Mouse (Mus musculus): ENCODE measurements around the gene Gps2.

The Gps2 gene

GRCm38 (mm10) chr11:69886907-69887635 is 26.6 kb upstream of the Gps2 start:
- DNase-seq (ENCODE audit: low read depth): no peak

GRCm38 (mm10) chr11:69891482-69891881 is 22.2 kb upstream of the Gps2 start:
- no peak for DNase-seq (ENCODE audit: low read depth)

GRCm38 (mm10) chr11:69894671-69895070 is 19.0 kb upstream of the Gps2 start:
- no peak for DNase-seq (ENCODE audit: low read depth)

- no peak for DNase-seq (ENCODE audit: low read depth)
Measured at GRCm38 (mm10) chr11:69895291-69895690, 18.4 kb upstream of the Gps2 start, which contains the start of gene Acap1. Gene Acap1 (minus strand): TSS chr11:69895539.

- DNase-seq (ENCODE audit: low read depth): no peak
Measured at GRCm38 (mm10) chr11:69899870-69900269, 13.8 kb upstream of the Gps2 start.

- DNase-seq (ENCODE audit: low read depth): peak; percentile 82
Measured at GRCm38 (mm10) chr11:69900471-69901405, 12.9 kb upstream of the Gps2 start, which contains the start of the genes 2810408A11Rik and Neurl4. Gene 2810408A11Rik (minus strand): TSS chr11:69900987. Gene Neurl4 (plus strand): TSS chr11:69901072.

GRCm38 (mm10) chr11:69901406-69901846 is 12.3 kb upstream of the Gps2 start:
- DNase-seq (ENCODE audit: low read depth): peak; percentile 94

- DNase-seq (ENCODE audit: low read depth): no peak
Measured at GRCm38 (mm10) chr11:69901993-69902392, 11.7 kb upstream of the Gps2 start.

- no peak for DNase-seq (ENCODE audit: low read depth)
Measured at GRCm38 (mm10) chr11:69902972-69903371, 10.7 kb upstream of the Gps2 start.

GRCm38 (mm10) chr11:69904311-69904710 is 9.4 kb upstream of the Gps2 start:
- DNase-seq (ENCODE audit: low read depth): no peak

GRCm38 (mm10) chr11:69908645-69909044 is 5.0 kb upstream of the Gps2 start:
- no peak for DNase-seq (ENCODE audit: low read depth)

GRCm38 (mm10) chr11:69909174-69909573 is 4.5 kb upstream of the Gps2 start:
- no peak for DNase-seq (ENCODE audit: low read depth)

- no peak for DNase-seq (ENCODE audit: low read depth)
Measured at GRCm38 (mm10) chr11:69910177-69910576, 3.5 kb upstream of the Gps2 start.

- DNase-seq (ENCODE audit: low read depth): no peak
Measured at GRCm38 (mm10) chr11:69910781-69911560, 2.7 kb upstream of the Gps2 start.

- no peak for DNase-seq (ENCODE audit: low read depth)
Measured at GRCm38 (mm10) chr11:69911701-69912100, 2.0 kb upstream of the Gps2 start.

- no peak for DNase-seq (ENCODE audit: low read depth)
Measured at GRCm38 (mm10) chr11:69912716-69913530, 765 bp upstream of the Gps2 start.

GRCm38 (mm10) chr11:69914372-69914764 is 680 bp downstream of the Gps2 start:
- no peak for DNase-seq (ENCODE audit: low read depth)

- DNase-seq (ENCODE audit: low read depth): no peak
Measured at GRCm38 (mm10) chr11:69914917-69915430, 1.3 kb downstream of the Gps2 start.

- no peak for DNase-seq (ENCODE audit: low read depth)
Measured at GRCm38 (mm10) chr11:69915667-69916627, 2.3 kb downstream of the Gps2 start.

Measured in fibroblast of lung, adult 2 months (primary cell).